Mouse (Mus musculus): Measurements from ENCODE around the gene Csnk2a2. TPM values are rescaled to one million over a fixed set of nuclear protein-coding genes. Genes with fewer than 3 reads are reported as not detected.

Csnk2a2 gene
- polyA plus RNA-seq, 1 experiment, result 18.6 TPM

DNA sequence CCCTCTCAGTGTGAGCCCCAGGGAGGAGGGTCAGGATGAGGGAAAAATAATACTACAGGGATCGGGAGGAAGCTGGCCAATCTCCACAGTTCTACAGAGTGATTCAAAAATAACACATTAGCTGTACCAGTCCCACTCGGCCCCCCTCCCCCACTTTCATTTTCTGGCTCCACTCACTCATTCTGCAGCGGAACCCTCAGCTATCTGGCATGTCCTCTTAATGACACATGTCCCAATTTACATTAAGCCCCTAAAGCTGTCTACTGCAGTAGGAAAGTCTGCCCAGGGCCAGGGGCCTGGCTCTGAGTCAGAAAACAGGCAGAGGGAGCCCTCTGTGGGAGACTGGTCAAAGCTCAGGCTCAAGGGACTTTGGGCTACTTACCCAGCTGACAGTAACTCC is 59.9 kb downstream of the Csnk2a2 start:
- WGBS, result 41% methylated on average over 3 of the region's 3 CpGs
- no peak for DNase-seq (ENCODE audit: low read depth, low spot score)

DNA sequence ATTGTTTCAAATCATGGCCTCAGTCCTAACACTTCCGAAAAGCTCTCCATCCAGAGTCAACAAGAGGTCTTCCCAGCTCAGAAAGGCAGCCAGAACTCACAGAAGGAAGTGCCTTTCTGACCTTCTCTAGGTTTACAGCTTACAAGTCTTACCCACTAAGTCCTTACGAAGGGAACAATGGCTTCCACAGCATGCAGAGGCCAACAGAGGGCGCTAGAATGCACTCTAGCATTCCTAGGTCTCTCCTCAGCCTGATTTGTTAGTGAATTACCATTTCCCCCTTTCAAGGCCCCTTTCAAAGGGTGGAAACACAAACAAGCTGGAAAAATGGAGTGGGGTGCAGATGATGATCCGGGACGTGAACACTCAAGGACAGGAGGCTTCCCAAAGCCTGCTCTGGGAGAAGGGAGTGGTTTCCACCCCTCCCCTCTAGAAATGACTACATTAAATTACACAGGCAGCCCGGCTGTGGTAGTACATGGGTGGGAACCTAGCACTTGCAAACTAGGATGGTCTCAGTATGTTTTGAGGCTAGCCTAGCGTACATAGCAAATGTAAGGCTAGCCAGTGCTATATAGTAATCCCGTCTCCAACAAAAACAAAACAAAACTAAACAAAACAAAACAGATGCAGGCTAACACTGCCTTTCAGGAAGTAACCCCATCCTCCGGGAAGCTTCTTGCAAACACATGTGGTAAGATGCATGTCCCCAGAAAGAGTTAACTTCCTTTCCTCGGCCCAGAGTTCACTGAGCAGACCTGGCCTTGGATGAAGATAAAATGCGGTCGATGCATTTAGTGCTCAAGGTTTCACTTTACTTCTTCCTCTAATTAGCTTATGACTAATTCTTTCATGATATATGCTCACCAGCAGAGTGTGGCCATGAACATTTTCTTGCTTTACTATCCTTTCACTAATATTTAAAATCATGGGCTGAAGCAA is 62.0 kb downstream of the Csnk2a2 start:
- 8% methylated on average over 12 of the region's 12 CpGs for WGBS
- DNase-seq (ENCODE audit: low read depth, low spot score), result peak; percentile 80

DNA sequence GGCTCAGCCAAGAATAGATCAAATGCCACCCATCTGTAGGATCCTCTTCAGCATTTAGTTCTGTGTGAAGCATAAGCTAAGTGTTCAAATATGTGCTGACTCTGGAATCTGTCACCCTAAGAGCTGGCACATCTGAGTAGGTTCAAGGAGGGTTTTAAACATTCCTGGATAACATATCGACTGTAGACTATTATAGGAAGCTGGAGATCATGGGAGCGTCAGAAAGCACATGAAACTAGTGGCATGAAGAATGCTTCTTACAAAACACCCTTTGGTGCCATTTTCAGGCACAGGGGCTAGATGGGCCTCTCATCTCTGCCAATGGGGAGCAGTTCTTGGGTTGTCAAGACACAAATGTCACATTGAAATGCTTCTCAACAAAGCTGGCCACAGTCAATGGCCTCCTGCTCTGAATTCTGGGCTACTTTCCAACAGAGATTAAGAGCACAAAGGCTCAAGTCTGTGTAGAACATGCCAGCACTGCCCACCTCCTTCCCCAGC is 63.0 kb downstream of the Csnk2a2 start:
- WGBS, result 45% methylated on average over 2 of the region's 2 CpGs
- DNase-seq (ENCODE audit: low read depth, low spot score), result no peak

DNA sequence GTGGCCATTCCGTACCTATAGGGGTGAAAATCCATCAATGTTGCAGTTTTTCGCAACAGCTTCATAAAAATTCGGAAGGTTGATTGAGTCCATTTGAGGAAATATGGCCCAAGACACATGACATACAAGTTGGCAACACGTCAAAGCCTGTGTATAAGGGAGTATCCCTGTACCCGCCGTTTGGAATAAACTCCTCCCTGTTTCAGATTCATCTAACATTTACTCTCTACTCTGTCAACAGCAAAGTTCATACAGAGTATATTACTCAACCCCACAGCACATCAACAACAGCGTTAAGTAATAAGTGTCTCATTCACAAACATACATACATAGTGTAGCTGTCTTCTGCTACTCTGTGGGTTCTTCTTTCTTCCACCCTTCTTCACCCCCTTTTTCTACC is 65.2 kb downstream of the Csnk2a2 start:
- 26% methylated on average over 7 of the region's 7 CpGs for WGBS
- peak; percentile 83 for DNase-seq (ENCODE audit: low read depth, low spot score)

DNA sequence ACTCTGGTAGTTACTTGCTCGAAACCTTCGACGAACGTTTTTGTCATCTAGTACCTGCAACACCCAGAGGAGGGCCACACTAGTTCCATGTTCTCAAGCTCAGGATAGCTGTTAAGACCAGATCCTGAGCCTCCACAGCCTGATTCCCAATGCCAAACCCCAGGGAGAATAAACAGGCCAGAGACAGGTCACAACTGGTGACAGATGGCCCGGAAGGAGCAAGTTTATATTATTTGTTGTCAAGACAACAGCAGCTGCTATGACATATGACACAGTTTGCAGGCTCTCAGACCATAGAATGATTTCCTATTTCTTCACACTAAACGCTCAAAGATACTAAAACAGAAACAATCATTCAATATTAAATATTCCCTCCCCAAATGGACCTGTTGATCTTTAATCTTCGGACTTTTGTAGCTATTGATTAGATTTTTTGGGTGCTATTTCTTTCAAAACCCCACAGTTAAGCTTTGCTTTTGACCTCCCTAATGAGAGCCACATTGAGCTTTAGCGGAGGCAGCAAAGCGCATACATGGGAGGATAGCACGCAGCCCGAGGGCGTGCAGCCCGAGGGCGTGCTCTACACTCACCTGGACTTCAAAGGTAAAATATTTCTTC is 67.5 kb downstream of the Csnk2a2 start:
- DNase-seq (ENCODE audit: low read depth, low spot score), result no peak
- 82% methylated on average over 14 of the region's 14 CpGs for WGBS

DNA sequence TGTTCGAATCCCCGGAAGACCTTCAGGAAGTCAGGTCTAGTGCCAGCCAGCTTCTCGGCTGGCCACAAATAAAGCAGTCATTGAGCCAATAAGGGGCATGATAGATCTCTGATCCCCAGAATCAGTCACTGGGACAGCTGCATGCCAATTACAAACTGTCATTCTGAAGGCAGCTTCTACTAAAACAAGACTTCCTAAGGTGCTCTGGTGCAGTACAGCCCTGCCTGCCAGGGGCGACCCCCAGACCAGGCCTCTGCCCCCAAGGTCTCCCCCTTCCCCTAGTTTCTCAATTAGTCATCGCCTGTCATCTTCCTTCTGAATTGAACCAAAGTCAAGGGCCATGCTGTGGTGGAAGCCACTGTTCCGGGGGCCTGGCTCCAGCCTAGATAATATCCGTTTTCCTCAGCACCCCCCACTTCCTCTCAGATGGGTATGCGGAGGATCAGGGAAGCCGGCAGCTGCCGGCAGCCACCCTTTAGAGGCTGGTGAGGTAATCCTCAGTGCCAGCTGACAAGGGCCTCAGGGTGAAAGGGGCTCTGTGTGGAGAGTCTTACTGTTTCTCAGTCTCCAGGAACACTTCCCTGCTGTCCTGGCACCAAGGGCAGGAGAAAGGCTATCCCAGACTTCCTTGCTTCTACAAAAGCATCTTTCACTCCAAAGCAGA is 78.4 kb downstream of the Csnk2a2 start:
- WGBS, result 66% methylated on average over 10 of the region's 10 CpGs

DNA sequence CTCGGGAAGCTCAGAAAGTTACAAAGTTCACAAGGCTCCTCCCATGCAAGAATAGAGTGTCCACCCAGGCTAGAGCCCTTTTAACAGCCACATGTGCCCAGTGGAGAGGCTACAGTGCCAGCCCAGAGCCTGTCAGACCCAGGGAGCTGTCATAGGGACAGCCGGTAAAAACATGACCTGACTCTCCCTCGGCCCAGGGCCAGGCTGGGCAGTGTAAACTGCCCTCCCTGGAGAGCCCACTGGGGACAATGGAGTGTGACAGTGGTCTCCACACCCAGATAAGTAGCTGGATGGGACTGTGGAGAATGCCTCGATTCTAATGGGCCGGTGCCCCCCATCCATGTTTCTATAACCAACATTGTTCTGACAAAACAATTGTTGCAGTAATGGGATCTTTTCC is 80.3 kb downstream of the Csnk2a2 start:
- 15% methylated on average over 5 of the region's 5 CpGs for WGBS
- DNase-seq (ENCODE audit: low read depth, low spot score), result no peak

More for the DNA sequence above, 78.4 kb downstream of the Csnk2a2 start:
- no peak for DNase-seq (ENCODE audit: low read depth, low spot score)

DNA sequence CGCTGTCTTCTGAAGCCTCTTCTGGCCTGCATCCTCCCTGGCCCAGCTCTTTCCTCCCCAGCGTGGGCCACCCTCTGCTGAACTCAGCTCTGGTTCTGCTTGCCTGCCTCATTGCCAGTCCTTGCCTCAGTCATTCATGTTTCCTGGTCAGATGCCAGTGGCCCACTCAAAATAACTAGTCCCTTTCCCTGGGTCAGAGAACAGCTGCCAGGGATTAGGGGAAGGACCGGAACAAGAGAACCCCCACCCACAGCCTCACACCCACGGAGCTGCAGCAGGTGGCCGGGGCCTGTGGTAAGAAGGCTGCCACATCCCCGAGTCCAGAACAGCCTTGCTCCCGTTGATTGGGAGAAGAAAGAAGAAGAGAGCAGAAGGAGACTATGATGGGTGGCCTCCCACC is 88.7 kb downstream of the Csnk2a2 start:
- DNase-seq (ENCODE audit: low read depth, low spot score), result no peak
- WGBS, result 65% methylated on average over 7 of the region's 7 CpGs

DNA sequence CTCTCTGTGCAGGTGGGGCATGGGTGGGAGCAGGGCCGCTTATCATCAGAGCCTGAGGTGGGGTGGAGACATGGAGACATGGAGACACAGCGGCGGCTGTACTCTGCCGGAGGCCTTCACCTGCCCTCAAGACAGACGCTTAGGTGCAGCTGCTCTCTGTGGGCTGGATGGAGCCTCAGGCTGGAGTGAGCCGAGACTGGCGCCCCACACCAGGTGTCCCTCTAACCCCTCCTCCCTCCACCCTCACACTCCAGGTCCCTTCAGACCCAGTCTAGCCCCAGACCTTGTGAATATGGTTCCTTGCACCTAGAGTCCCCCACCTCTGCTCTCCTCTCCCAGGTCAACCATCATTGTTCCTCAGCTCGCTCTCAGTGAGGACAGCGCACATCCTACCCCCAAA is 90.7 kb downstream of the Csnk2a2 start:
- no peak for DNase-seq (ENCODE audit: low read depth, low spot score)

DNA sequence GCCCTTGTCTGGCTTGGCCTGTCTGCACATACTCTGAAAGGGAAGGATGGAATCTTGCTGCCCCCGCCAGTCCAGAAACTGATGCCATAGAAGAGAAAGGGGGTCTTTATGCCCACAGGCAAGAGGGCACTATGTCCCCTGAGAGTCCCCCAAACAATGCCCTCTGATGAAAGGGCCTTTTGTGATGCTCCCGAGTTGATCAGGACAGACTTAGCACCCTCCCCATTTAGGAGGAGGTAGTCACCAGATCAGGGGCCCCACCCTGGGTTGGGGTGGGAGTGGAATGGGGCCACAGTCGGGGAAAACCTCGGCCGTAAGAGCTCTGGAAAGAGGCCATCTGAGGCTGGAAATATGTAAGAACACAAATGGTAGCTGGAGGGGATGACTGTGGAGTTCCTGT is 92.6 kb downstream of the Csnk2a2 start:
- 35% methylated on average over 5 of the region's 5 CpGs for WGBS
- DNase-seq (ENCODE audit: low read depth, low spot score), result no peak

More for the DNA sequence above, 90.7 kb downstream of the Csnk2a2 start:
- 75% methylated on average over 9 of the region's 9 CpGs for WGBS

DNA sequence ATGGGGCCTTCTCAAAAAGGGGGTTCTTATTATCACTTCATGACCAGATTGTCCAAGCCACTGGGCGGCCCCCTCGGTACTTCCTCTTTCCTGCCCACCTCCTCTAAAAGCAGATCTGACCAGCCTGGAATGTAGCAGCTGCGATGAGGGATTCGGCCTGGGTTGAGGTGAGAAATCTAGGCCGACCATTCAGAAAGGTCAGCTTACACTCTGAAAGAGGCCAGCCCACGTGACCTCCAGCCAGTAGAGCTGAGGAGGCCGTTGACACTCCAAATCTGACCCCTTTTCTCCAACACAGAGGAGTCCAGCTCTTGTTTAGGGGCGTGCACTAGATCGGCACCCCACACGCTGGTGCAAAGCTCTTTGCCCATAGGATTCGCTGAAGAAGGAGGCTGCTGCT is 93.1 kb downstream of the Csnk2a2 start:
- no peak for DNase-seq (ENCODE audit: low read depth, low spot score)

More for the DNA sequence above, 93.1 kb downstream of the Csnk2a2 start:
- 81% methylated on average over 11 of the region's 11 CpGs for WGBS

Other genes with a start within 250 kb of the Csnk2a2 start
- gene Cngb1, start 183.5 kb downstream of the Csnk2a2 start, polyA plus RNA-seq (2012; rRNA removed), result 0.23 and 0.46 TPM in 2 replicates
- 0.49 TPM in 1 of 2 replicates, not detected in the other for gene Tepp, start 179.5 kb downstream of the Csnk2a2 start, polyA plus RNA-seq (2012; rRNA removed)
- gene Zfp319, start 158.1 kb downstream of the Csnk2a2 start, polyA plus RNA-seq (2012; rRNA removed), result 4.8 and 6.2 TPM in 2 replicates
- 27.7 and 31.1 TPM in 2 replicates for gene Usb1, start 157.8 kb downstream of the Csnk2a2 start, polyA plus RNA-seq (2012; rRNA removed)
- gene Mmp15, start 137.8 kb downstream of the Csnk2a2 start, polyA plus RNA-seq (2012; rRNA removed), result 9.5 and 10.7 TPM in 2 replicates
- gene Cfap20, start 55.2 kb downstream of the Csnk2a2 start, polyA plus RNA-seq (2012; rRNA removed), result 31.0 and 33.0 TPM in 2 replicates
- gene Ccdc113, start 44.0 kb upstream of the Csnk2a2 start, polyA plus RNA-seq (2012; rRNA removed), result not detected in 2 replicates
- not detected in 2 replicates for gene Prss54, start 86.3 kb upstream of the Csnk2a2 start, polyA plus RNA-seq (2012; rRNA removed)
- gene Gins3, start 143.4 kb upstream of the Csnk2a2 start, polyA plus RNA-seq (2012; rRNA removed), result 1.7 and 2.1 TPM in 2 replicates
- gene Ndrg4, start 186.9 kb upstream of the Csnk2a2 start, polyA plus RNA-seq (2012; rRNA removed), result 9.9 and 12.5 TPM in 2 replicates
- 9.7 and 12.9 TPM in 2 replicates for gene Setd6, start 225.8 kb upstream of the Csnk2a2 start, polyA plus RNA-seq (2012; rRNA removed)

Measured in large intestine, adult 2 months (tissue).